Mouse (Mus musculus) lung, postnatal 25 days (tissue): Measurements from ENCODE around the gene Mrpl22.
"Not testable (repeated sequence)": the region's sequence is repeated elsewhere in the genome, so short reads cannot be mapped to it uniquely, and the experiment has no call there.

Source experiments
- DNase-seq: peaks from one replicate; pipeline ENCODE4 v3.0.0; 2022; ENCODE audit warnings: low spot score

Mrpl22 gene

DNA sequence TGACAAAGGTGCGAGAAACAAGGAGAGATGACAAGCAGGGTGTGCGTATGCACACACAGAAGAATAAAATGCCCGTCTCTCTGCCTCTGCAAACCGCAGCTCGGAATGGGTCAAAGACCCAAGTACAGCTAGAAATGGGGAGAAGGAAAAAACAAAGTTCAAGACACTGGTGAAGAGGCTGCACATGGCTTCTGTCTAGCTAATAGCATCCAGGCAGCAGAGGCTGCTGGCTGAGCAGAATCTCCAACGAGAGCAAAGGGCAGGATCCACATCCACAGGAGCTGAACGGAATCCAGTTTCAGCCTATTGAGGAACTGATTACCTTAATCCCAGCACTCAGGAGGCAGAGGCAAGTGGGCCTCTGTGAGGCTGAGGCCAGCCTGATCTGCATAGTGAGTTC, 9.3 kb downstream of the Mrpl22 start:
- DNase-seq, result no peak

DNA sequence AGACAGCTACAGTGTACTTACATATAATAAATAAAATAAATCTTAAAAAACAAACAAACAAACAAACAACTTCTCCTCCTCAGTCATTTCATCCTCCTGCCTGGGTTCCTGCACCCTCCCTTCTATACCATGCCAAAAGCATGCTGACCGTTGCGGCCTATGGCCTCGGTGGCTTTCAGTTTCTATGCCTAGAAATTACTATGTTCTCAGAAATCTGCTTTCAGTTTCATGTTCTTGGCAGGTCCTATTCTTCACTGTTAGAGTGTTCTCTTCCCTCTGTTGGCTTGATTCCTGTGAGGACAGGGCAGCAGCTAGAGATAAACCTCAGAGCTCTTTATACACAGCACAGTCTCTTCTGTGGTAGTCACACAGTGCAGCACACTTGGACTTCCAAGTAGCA, 12.1 kb downstream of the Mrpl22 start:
- DNase-seq, result peak; percentile 9

DNA sequence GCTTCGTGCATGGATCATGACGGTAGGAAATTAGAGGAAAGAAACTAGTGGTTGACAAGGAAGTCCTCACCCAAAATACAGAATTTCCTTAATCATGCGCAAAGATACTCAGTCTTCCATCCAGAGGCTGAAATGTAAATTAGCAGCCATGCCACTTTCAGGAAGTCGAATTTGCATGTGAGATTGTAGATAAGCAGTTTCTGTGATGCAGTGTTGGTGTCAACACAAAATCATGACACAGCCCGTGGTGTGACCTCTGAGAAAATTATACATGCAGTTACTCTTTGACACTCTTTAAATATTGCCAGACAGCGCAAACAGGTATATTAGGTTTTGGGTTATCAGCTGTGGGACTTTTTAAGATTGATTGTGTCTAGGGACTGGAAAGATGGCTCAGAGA, 18.2 kb downstream of the Mrpl22 start:
- no peak for DNase-seq

DNA sequence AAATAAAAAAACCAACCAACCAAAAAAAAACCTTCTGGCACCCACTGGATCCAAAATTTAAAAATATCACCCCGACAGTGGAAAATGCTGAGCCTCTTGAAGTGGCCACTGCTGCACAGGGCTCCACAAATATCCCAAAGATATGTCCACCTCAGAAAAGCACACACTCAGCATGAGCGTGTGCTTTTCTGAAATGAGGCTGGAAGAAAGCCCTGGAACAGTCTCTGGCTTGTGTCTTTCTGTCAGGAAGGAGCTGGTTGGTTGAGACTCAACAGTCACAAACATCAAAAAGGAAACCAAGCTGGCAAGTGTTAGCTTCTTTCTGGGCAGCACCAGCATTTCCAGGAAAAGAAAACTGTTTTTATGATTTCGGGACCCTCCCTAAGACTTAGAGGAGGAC, 21.9 kb downstream of the Mrpl22 start:
- no peak for DNase-seq

DNA sequence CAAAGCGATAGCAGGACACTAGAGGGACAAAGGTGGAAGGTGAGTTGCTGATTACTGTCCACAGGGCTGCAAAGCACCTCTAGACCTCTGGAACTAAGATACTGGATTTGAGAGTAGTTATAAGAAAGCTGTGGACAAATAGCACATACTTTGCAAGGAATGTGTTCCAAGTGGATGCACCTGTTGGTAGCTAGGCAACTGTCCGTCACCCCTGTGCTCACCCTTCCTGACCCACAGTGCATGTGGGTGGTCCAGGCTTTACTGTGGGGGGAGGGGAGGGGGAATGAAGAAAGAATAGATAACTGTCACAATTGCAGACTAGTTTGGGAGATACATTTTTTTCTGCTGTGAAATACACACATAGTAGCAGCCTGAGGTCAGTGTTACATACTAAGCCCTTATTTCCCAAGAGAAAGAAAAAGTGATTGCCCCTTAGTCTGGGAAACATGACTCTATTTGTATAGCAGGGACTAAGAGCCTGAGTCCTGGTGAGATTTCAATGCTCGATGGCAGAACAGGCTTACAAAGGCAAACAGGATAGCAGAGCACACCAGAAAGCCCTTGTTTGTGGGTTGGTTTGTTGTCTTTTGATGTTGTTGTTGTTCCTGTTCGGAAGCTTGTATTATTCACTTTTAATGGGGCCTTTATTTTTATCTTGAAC, 22.5 kb downstream of the Mrpl22 start:
- no peak for DNase-seq

DNA sequence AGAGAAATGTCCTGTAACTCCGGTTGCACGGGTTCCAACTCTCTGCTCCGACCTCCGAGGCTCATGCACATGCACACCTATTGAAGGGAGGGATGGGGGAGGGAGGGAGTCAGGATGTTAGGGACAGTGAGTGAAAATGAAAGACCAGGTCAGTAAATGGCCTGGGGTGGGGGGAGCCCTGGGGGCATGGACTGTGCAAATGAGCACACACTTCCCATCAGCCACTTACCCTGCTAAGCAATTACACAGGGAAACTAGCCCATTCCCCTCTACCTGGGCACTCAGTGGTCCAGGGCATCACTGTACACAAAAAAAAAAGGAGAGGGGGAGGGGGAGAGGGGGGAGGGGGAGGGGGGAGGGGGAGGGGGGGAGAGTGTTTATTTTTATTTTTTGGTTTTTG, 27.2 kb downstream of the Mrpl22 start:
- DNase-seq, result no peak

DNA sequence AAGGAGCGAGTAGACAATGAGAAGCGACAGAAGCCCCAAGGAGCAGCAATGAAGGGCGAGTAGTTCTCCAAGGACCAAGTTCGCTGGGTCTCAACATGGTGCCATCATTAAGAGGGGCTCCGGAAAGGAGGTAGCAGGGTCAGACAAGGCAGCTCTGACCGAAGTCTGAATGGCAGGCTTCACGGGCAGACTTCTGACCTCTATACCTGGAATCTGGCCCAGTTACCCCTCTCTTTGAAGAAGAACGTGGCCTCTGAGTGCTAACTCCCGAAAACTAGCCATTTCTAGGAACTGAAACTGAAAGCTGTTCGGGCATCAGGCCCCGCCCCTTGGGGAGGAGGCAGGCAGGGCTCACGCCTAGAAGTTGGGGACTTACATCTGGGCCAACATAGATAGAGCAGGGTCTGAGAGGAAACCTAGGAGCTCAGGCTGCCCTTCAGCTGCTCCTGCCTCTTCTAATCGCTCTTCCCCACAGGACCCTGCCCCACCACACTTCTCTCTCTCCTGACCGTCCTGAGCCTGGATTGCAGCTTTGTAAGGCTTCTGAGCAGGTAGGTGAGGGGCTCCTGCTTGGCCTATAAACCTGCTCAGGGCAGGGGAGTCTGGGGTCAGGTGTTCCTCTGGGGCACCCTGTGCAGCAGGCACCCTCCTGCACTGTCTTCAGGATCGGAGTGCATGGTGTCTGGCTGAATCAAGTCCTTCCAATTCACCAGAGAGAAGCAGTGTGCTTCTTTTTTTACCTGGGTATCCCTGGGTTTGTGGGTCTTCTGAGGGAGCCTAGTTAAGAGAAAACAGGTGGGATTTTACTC, 28.0 kb downstream of the Mrpl22 start, which contains the start of the genes Igtp and Irgm2:
TSS of gene Igtp (plus strand) at position 328 of the 809 bp plus-strand sequence.
TSS of gene Irgm2 (plus strand) at position 390 of the 809 bp plus-strand sequence.
- DNase-seq, result peak; percentile 90

DNA sequence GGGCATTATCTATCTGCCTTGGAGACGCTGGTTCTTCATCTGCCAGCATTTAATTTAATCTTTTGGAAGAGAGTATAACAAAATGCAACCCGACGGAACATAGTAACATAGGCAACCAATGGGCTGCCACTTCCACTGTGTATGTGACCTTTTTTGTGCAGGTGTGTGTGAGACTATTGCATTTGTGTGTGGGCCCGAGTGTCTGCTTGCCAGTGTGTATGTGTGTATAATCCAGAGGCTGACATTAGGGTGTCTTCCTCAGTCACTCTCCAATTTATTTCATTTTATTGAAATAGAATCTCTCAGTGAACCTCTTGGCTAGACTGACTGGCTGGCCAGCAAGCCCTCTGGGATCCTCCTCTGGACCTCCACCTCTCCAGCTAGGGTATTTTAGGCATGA, 28.8 kb downstream of the Mrpl22 start:
- no peak for DNase-seq

DNA sequence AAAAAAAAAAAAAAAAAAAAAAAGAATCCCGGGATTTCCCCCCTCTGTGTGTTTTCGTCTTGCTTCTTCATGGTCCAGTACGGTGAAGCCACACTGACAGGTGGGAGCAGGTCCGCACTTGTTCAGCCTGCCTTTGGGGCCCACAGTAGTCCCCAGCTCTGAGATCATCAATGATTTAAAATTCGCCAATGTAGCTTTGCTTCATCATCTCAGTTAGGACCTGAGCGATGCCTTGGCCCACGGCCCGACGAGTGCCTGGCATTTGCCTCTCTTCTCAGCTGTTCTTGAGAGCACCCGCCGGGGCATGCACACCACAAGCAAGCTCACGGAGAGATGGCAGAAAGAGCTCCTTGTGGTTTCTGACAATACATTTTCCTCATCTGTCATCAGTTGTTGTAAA, 29.6 kb downstream of the Mrpl22 start:
- DNase-seq, result no peak

DNA sequence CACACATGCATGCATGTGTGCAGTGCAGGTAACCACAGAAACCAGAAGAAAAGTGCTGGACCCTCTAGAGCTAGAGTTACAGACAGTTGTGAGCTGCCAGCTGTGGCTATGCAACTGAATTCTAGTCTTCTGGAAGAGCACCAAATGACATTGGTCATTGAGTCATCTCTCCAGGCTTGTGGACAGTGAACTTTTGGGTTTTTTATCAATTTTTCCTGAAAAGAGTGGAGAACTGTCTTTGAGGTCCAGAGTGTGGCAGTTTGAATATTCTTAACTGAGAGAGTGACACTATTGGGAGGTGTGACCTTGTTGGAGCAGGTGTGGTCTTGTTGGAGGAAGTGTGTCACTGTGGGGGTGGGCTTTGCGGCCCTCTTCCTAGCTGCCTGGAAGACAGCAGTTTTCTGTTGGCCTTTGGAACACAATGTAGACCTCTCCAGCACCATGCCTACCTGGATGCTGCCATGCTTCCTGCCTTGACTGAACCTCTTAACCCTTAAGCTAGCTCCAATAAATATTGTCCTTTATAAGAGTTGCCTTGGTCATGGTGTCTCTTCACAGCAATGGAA, 38.9 kb downstream of the Mrpl22 start:
- DNase-seq, result no peak

DNA sequence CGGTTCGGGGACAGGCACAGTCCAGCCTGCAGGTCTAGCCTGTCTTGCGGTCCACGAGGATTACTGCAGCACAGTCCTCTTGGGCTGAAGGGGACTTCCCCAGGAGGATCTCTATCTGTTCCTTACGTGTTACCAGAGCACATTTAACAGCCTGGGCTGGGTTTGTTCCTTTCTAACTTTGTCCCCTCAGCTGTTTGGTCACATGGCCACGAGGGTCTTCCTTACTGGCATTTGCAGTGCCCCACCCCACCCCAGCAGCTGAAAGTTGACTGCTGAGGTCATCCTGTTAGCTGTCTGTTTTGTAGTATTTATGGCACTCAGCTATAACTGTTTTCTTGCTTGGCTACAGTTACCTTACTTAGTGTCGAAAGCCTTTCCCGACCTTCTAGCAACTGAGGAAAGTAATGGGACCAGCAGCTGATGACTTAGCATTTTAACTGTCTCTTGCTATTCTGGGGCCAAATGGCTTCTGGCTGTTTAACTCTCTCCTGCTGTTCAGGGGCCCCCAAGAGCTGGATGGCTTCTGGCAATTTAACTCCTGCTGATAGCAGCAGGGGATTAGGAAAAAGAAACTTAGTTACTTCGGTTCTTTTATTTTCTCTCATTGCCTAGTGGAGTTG, 39.7 kb downstream of the Mrpl22 start:
- no peak for DNase-seq

DNA sequence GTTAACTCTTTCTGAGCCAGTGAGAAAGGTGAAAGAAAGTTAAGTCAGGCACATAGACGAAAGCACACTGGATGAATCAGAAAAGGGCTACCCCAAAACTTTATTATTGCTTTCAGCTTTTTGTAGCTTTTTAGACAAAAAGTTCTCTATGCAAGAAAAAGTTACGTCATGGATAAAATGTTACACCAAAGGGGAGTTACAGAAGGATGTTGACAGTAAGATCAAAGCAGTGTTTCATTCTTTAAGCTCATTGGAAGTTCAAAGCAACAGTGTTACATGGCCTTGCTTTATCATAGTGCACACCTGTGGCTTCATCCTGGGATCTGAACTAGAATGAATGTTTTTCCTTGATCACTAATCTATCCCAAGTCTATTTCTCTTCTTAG, 40.2 kb downstream of the Mrpl22 start:
- DNase-seq, result no peak

DNA sequence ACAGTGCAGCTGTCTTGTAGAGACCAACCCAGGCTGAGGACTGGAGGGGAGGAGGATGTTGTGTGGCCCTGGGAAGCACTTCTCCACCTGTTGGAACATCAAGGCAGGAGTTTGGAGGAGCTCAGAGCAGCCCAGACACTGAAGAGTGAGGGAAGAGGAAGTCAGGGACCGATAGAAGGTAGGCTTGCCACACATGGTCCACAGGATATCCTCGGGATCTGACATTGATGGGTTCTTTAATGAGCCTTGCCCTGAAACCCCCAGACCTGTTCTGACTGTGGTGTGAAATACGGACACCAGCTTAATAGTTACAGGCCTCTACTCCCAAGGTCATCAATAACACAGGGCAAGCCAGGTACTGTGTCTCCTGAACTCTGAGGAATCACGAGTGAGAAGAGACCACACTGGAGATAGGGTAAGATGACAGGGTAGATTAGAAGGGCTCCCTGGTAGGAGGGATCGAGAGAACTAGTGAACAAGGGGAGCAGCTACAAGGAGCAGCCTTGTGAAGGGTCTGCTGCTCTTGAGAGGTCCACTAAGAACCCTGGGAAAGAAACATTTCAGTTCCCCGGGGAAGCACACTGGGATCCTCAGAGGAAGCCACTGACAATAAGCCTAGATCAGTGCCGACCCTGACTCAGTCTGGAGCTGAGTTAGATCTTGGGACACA, 42.3 kb downstream of the Mrpl22 start:
- DNase-seq, result no peak

DNA sequence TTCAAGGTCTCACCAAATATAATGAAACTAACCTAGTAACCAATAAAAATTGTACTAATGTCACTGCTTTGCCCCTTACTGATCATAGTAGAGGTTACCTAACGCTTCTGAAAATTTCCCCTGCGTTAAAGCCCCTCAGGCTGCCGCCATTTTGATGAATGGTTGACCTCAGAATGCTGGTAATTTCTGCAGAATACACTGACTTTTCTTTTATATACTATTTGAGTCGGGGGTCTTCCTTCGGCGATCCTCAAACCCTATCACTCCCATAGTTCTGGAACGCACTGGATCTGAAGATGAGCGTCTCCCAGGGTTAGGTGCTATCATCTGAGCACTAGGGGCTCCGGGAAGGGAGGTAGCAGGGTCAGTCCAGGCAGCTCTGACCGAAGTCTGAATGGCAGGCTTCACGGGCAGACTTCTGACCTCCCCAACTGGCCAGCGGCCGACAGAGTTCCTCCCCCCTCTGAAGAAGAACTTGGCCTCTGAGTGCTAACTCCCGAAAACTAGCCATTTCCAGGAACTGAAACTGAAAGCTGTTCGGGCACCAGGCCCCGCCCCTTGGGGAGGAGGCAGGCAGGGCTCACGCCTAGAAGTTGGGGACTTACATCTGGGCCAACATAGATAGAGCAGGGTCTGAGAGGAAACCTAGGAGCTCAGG, 43.1 kb downstream of the Mrpl22 start:
- peak; percentile 94 for DNase-seq

DNA sequence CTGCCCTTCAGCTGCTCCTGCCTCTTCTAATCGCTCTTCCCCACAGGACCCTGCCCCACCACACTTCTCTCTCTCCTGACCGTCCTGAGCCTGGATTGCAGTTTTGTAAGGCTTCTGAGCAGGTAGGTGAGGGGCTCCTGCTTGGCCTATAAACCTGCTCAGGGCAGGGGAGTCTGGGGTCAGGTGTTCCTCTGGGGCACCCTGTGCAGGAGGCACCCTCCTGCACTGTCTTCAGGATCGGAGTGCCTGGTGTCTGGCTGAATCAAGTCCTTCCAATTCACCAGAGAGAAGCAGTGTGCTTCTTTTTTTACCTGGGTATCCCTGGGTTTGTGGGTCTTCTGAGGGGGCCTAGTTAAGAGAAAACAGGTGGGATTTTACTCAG, 43.6 kb downstream of the Mrpl22 start:
- not testable (repeated sequence) for DNase-seq

DNA sequence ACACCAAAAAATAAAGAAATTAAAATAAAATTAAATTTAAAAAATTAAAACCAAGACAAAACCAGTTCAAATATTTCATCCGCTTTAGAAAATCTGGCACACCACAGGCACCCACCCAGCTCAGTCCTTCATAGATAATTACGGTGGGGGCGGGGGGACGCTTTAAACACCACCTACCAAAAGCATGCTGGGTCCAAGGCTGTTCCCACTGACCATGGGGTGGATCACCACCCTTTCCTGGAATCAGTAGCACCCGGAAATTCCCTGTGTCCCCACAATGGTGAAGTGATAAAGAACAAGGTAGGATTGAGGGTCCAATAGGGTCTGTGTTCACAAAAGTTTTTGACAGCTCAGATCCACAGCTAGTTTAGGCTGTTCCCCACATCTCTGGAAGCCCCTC, 44.4 kb downstream of the Mrpl22 start:
- no peak for DNase-seq

DNA sequence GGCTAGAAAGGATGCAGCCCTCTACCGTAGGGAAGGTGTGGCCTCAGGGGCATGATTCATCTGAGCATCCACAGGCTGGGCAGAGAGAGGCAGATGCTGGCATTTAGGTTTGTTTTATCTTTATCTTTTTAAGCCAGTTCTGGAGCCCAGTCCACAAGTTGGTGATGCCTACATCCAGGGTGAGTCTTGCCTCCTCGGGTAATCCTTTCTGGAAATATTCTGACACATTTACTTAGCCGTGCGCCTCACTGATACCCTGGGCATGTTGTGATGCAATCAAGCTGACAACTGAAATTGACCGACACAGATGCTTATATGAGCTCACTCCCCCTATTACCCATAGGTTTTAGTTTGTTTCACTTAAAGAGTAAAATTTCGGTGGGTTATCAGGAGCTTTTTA, 45.4 kb downstream of the Mrpl22 start:
- no peak for DNase-seq

DNA sequence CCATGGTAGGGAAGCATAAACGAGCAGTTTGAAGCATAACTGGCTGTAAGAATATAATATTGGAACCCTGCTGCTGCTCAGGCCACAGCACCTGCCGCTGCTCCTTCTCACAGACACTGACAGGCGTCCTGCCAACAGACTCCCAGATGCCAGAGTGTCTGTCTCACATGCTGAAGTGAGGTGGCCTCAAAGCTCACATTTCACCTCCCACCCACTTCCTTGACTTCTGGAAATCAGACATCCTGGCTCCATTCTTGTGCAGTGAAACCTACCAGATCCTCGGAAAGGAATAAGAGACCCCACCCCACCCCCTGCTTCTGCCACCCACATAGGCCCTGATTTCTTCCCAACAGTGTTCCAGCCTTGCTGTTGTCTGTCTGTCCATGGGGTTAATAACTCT, 52.3 kb downstream of the Mrpl22 start:
- no peak for DNase-seq

DNA sequence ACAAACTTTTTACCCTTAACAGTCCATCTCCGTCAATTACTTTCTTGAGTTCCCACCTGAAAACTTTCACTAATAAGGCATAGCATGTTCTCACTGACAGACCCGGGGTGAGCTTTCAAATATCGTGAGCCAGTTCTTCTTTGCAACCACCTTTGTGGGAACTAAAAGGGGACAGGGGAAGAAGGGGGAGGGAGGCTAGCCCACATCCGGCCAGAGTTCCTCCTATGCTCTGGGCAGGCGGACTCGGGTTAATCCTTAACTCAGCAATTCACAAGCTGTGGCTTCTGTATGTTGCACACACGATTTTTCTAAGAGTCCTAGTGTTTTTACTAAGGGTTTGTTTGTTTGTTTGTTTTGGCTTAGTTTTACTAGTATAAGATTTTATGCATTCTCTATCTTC, 52.9 kb downstream of the Mrpl22 start:
- DNase-seq, result peak; percentile 53

DNA sequence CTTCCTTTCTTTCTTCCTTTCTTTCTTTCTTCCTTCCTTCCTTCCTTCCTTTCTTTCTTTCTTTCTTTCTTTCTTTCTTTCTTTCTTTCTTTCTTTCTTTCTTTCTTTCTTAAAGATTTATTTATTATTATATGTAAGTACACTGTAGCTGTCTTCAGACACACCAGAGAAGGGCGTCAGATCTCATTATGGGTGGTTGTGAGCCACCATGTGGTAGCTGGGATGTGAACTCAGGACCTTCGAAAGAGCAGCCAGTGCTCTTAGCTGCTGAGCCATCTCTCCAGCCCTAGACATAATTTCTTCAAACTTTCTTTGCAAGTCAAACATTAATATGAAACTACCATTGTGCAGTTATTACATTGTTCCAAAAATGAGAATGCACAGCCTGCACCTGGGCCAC, 53.4 kb downstream of the Mrpl22 start:
- DNase-seq, result not testable (repeated sequence)

DNA sequence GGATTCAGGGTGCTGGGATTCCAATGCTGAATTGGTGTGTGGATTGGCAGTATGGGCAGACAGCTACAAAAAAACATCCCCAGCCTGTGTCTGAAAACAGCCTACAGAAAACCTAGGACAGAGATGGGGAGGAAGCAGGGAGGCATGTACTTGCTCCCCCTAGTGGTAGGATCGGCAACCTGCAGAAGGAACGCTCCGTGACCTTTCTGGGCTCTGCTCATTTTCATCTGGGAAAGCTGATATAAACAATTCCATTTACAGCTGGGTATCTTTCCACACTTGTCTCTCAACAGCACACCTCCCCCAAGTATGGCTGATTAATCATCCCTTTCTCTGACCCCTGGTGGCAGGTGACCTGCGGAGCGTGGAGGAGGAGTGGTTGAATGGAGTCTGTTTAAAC, 54.2 kb downstream of the Mrpl22 start:
- peak; percentile 79 for DNase-seq

DNA sequence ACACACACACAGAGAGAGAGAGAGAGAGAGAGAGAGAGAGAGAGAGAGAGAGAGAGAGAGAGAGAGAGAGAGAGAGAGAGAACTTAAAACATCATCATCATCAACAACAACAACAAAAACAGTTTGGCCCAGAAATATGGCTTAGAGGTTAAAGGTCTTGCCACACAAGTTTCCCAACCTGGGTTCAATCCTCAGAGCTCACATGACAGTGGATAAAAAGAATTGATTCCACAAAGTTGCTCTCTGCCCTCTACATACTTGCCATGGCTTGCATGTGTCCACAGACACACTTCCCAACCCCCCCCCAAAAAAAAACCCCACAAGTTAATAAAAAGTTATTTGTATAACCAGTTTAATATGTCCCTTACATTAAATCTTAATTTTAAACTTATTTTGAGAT, 55.0 kb downstream of the Mrpl22 start:
- no peak for DNase-seq
